Mouse (Mus musculus): Measurements from ENCODE around the gene Pex19. TPM values are rescaled to one million over a fixed set of nuclear protein-coding genes. Genes with fewer than 3 reads are reported as not detected.
A peak's percentile ranks its signal among the peaks of the same experiment; 100 is the strongest.

Pex19 gene
- polyA plus RNA-seq, 1 experiment from 2014 or later, result 118 TPM

DNA sequence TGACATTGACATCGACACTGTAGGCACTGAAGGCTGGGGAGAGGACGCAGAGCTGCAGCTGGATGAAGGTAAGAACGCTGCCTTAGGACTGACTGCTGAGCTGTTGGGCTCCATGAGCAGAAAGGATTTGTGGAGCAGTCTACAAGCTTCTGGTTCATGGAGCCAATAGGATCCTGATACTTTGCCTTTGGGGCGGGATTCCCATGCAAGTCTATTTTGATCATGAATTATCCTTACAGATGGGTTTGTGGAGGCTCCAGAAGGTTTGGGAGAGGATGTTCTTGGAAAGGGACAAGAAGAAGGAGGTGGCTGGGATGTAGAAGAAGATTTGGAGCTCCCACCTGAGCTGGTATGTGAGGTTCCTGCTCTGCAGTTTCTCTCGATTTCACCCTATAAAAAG is 9.6 kb upstream of the Pex19 start:
- Histone ChIP-seq H3K36me3 (peaks cover 97% of the 10 kb centered on the region), H3K27me3 (no peaks in the 10 kb centered on the region), H3K4me3 (no peak overlapping the region), H3K9ac (no peak overlapping the region), H3K4me1 (no peaks in the 10 kb centered on the region), H3K4me2 (no peak overlapping the region), H3K9me3 (no peaks in the 10 kb centered on the region), H3K27ac (no peak overlapping the region)
- WGBS, result 93% methylated on average over 5 of the region's 5 CpGs
- ATAC-seq (ENCODE audit: insufficient number of reproducible peaks, low FRiP score, low TSS enrichment, low read depth), result no peak

DNA sequence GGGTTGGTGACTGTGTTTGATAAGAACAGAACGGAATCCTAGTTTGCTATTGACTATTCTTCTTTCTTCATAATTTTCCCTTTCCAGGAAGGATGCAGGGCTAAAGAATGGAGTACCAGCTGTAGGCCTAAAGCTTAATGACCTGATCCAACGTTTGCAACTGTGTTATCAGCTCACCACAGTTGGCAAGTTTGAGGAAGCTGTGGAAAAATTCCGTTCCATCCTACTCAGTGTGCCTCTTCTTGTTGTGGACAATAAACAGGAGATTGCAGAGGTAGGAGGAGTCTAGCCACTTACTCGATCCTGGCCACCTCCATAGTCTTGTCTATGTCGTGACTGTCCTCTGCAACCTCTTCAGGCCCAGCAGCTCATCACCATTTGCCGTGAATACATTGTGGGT is 7.5 kb upstream of the Pex19 start:
- WGBS, result 81% methylated on average over 6 of the region's 6 CpGs

GRCm38 (mm10) chr1:172119720-172120119 is 6.8 kb upstream of the Pex19 start:
- 52% methylated on average over 3 of the region's 3 CpGs for WGBS
- H3K36me3 ChIP-seq, result peaks cover 91% of the 10 kb centered on the region
- H3K27ac ChIP-seq, result no peak overlapping the region
- H3K27me3 ChIP-seq, result no peaks in the 10 kb centered on the region
- H3K4me1 ChIP-seq, result no peaks in the 10 kb centered on the region
- H3K4me2 ChIP-seq, result no peak overlapping the region
- ATAC-seq (ENCODE audit: insufficient number of reproducible peaks, low FRiP score, low TSS enrichment, low read depth), result no peak
- no peak overlapping the region for H3K4me3 ChIP-seq
- no peaks in the 10 kb centered on the region for H3K9me3 ChIP-seq
- H3K9ac ChIP-seq, result no peak overlapping the region

More for the DNA sequence above, 7.5 kb upstream of the Pex19 start:
- Histone ChIP-seq H3K9ac (no peak overlapping the region), H3K27ac (no peak overlapping the region), H3K4me3 (no peak overlapping the region), H3K9me3 (no peaks in the 10 kb centered on the region), H3K27me3 (no peaks in the 10 kb centered on the region), H3K4me2 (no peak overlapping the region), H3K36me3 (peaks cover 97% of the 10 kb centered on the region), H3K4me1 (no peaks in the 10 kb centered on the region)
- no peak for ATAC-seq (ENCODE audit: insufficient number of reproducible peaks, low FRiP score, low TSS enrichment, low read depth)

DNA sequence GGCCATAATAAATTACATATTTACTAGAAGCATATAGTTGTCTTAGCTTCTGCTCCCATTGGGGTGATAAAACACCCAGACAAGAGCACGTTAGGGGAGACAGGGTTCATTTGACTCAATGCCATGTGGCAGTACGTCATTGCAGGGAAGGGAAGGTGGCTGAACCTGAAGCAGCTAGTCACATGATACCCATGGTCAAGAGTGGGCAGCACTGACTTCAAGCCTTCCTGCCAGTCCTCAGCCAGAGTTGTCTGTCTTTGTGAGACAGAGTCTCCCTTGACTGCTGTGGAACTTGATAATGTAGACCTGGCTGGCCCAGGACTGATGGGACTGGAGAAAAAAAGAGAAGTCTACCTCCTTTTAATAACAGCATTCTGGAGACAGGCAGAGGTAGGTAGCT is 3.9 kb upstream of the Pex19 start:
- H3K27ac ChIP-seq, result no peak overlapping the region
- 82% methylated on average over 2 of the region's 2 CpGs for WGBS

DNA sequence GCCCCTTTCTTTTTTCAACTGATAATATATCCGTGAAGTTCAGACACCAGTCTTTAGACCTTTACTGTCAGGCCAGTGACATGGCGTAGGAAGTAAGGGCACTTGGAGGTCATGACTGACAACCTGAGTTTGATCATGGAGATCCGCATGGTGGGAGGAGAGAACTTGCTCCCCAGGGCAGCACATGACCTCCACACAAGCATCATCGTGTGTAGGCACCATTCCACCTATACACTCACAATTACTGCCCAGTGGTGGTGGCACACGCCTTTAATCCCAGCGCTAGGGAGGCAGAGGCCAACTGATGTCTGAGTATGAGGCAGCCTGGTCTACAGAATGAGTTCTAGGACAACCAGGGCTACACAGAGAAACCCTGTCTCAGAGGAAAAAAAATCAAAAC is 2.0 kb upstream of the Pex19 start:
- Histone ChIP-seq H3K4me2 (no peak overlapping the region), H3K27ac (no peak overlapping the region), H3K9ac (no peak overlapping the region), H3K4me1 (peaks cover 16% of the 10 kb centered on the region), H3K9me3 (no peaks in the 10 kb centered on the region), H3K27me3 (no peaks in the 10 kb centered on the region), H3K36me3 (peaks cover 56% of the 10 kb centered on the region), H3K4me3 (no peak overlapping the region)
- no peak for ATAC-seq (ENCODE audit: insufficient number of reproducible peaks, low FRiP score, low TSS enrichment, low read depth)
- 84% methylated on average over 6 of the region's 6 CpGs for WGBS

More for the DNA sequence above, 3.9 kb upstream of the Pex19 start:
- Histone ChIP-seq H3K9ac (no peak overlapping the region), H3K4me2 (no peak overlapping the region), H3K4me1 (peaks cover 11% of the 10 kb centered on the region), H3K27me3 (no peaks in the 10 kb centered on the region), H3K4me3 (no peak overlapping the region), H3K9me3 (no peaks in the 10 kb centered on the region), H3K36me3 (peaks cover 61% of the 10 kb centered on the region)
- ATAC-seq (ENCODE audit: insufficient number of reproducible peaks, low FRiP score, low TSS enrichment, low read depth), result no peak

DNA sequence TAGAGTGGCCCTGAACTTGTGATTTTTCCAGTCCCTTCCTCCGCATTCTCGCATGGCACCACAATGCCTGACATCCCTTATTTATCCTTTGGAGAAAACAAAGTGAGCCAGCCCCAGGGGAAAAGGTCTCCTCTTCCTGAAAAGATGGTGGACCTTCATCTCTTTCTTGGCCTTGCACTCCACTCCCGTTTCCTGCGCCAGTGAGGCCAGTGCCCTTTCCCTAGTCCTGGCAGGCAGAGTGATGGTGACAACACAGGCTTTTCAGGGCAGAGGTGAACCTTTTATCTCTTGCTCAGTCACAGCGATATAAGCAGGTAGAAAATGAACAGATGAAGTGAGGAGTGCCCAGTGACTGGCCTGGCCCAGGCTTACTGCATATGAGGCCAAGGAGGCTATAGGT is 932 bp downstream of the Pex19 start:
- H3K4me2 ChIP-seq, result peak overlapping the region; percentile 89
- no peaks in the 10 kb centered on the region for H3K27me3 ChIP-seq
- no peak overlapping the region for H3K27ac ChIP-seq
- H3K9me3 ChIP-seq, result no peaks in the 10 kb centered on the region
- peaks cover 54% of the 10 kb centered on the region for H3K36me3 ChIP-seq
- peak overlapping the region; percentile 84 for H3K4me3 ChIP-seq
- WGBS, result 39% methylated on average over 5 of the region's 5 CpGs
- ATAC-seq (ENCODE audit: insufficient number of reproducible peaks, low FRiP score, low TSS enrichment, low read depth), result no peak
- H3K9ac ChIP-seq, result peak overlapping the region; percentile 85; the same call in 1 of the 2 replicates
- peaks cover 16% of the 10 kb centered on the region for H3K4me1 ChIP-seq

DNA sequence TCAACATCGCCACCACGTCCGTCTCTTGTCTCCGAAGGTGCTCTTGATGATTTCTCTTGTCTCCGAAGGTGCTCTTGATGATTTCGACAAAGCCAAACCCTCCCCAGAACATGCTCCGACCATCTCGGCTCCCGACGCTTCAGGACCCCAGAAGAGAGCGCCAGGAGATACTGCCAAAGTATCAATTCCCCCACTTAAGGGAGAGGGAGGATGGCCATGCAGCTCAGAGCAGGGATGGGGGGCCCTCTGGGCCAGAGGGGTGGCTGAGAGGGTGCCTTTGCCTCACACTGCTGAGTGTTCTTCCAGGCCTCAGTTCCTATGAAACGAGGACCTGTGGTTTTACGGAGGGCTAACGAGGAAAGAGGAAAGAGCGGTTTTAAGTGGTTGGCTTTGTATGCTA is 2.0 kb downstream of the Pex19 start:
- H3K27ac ChIP-seq, result no peak overlapping the region
- peaks cover 52% of the 10 kb centered on the region for H3K36me3 ChIP-seq
- no peaks in the 10 kb centered on the region for H3K27me3 ChIP-seq
- H3K4me3 ChIP-seq, result no peak overlapping the region
- no peak for ATAC-seq (ENCODE audit: insufficient number of reproducible peaks, low FRiP score, low TSS enrichment, low read depth)
- H3K9ac ChIP-seq, result no peak overlapping the region
- 86% methylated on average over 15 of the region's 15 CpGs for WGBS
- peaks cover 16% of the 10 kb centered on the region for H3K4me1 ChIP-seq
- H3K4me2 ChIP-seq, result no peak overlapping the region
- no peaks in the 10 kb centered on the region for H3K9me3 ChIP-seq

DNA sequence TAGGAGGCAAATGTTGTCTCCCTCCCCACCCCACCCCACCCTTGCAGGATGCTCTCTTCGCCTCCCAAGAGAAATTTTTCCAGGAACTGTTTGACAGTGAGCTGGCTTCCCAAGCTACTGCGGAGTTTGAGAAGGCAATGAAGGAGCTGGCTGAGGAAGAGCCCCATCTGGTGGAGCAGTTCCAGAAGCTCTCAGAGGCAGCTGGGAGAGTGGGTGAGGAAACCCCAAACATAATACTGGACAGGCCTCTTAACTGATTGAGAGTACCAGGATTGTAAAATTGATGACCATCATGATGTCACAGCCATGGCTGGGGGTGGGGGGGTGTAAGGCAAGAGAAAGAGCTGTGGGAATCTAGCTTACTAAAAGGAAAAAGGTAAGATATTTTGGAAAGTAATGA is 2.6 kb downstream of the Pex19 start:
- Histone ChIP-seq H3K9ac (no peak overlapping the region), H3K36me3 (peaks cover 53% of the 10 kb centered on the region), H3K4me1 (peaks cover 16% of the 10 kb centered on the region), H3K4me3 (no peak overlapping the region), H3K9me3 (no peaks in the 10 kb centered on the region), H3K27ac (no peak overlapping the region), H3K4me2 (no peak overlapping the region), H3K27me3 (no peaks in the 10 kb centered on the region)
- 65% methylated on average over 2 of the region's 2 CpGs for WGBS
- no peak for ATAC-seq (ENCODE audit: insufficient number of reproducible peaks, low FRiP score, low TSS enrichment, low read depth)

DNA sequence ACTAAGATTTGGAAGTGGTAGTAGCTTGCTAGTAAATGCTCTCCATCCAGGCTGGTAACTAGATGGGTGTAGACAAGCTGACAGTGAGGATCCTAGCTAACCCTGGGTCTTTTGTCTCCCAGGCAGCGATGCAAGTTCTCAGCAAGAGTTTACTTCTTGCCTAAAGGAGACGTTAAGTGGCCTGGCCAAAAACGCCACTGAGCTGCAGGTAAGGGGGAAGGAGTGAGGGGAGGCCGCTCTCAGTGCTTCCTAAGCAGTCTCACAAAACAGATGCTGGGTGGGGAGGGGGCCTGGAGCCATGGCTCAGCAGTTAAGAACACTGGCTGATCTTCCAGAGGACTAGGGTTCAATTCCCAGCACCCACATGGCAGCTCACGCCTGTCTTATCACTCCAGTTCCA is 3.2 kb downstream of the Pex19 start:
- Histone ChIP-seq H3K4me3 (no peak overlapping the region), H3K9ac (no peak overlapping the region), H3K4me1 (peaks cover 16% of the 10 kb centered on the region), H3K36me3 (peaks cover 60% of the 10 kb centered on the region), H3K4me2 (no peak overlapping the region), H3K27ac (no peak overlapping the region), H3K27me3 (no peaks in the 10 kb centered on the region), H3K9me3 (no peaks in the 10 kb centered on the region)
- 94% methylated on average over 5 of the region's 5 CpGs for WGBS
- no peak for ATAC-seq (ENCODE audit: insufficient number of reproducible peaks, low FRiP score, low TSS enrichment, low read depth)

- Histone ChIP-seq H3K9me3 (no peaks in the 10 kb centered on the region), H3K4me1 (peaks cover 9% of the 10 kb centered on the region), H3K9ac (no peak overlapping the region), H3K27ac (no peak overlapping the region), H3K4me2 (no peak overlapping the region), H3K27me3 (no peaks in the 10 kb centered on the region), H3K36me3 (peaks cover 73% of the 10 kb centered on the region), H3K4me3 (no peak overlapping the region)
- no peak for ATAC-seq (ENCODE audit: insufficient number of reproducible peaks, low FRiP score, low TSS enrichment, low read depth)
- 74% methylated on average over 7 of the region's 7 CpGs for WGBS
Observed at GRCm38 (mm10) chr1:172132319-172132718, 5.8 kb downstream of the Pex19 start.

DNA sequence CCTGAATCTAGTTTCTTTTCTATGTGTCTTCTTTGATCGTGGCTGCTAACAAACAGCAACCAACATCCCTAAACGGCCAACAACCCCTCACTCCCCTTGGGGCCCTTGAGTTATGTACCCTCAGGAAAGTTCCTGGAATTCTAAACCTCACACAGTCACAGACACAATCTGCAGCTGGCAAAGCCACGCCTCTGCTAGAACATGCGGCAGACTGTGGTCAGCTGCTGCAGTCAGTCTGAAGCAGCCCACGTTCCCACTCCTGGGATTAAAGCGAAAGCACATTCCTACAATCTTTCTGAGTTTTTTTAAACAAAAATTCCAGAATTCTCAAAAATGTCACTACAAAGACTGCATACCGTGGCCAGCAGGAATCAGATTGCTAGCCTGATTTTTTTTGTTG is 7.0 kb downstream of the Pex19 start:
- no peak overlapping the region for H3K4me2 ChIP-seq
- no peak overlapping the region for H3K9ac ChIP-seq
- 0 out of 2 replicates have a peak overlapping the region, but pooled peaks have one; percentile 38 for H3K27ac ChIP-seq
- no peak overlapping the region for H3K4me3 ChIP-seq
- WGBS, result 78% methylated on average over 7 of the region's 7 CpGs
- no peaks in the 10 kb centered on the region for H3K9me3 ChIP-seq
- 0 out of 2 replicates have a peak, but pooled peaks cover 2% of the 10 kb centered on the region for H3K4me1 ChIP-seq
- H3K27me3 ChIP-seq, result no peaks in the 10 kb centered on the region
- H3K36me3 ChIP-seq, result peaks cover 70% of the 10 kb centered on the region
- ATAC-seq (ENCODE audit: insufficient number of reproducible peaks, low FRiP score, low TSS enrichment, low read depth), result peak; percentile 73; the same call in 1 of the 2 replicates

- ATAC-seq (ENCODE audit: insufficient number of reproducible peaks, low FRiP score, low TSS enrichment, low read depth), result no peak
- peaks cover 64% of the 10 kb centered on the region for H3K36me3 ChIP-seq
Observed at GRCm38 (mm10) chr1:172134072-172134471, 7.5 kb downstream of the Pex19 start.

DNA sequence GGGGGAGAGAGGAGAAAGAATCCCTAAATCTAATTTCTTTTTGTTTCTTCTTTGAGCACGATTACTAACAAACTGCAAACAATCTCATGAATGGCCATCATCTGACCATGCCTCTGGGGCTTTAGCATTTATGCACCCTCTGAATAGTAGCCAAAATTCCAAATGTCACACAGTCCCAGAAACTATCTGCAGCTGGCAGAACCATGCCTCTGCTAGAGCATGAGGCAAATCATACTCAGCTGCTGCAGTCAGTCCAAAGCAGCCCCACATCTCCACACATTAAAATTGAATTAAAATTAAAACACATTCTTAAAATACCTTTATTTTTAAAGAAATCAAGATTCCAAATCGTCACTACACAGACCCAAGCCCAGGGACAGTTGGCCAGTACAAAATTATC is 13.6 kb downstream of the Pex19 start:
- no peak overlapping the region for H3K4me3 ChIP-seq
- no peaks in the 10 kb centered on the region for H3K9me3 ChIP-seq
- no peak overlapping the region for H3K9ac ChIP-seq
- no peaks in the 10 kb centered on the region for H3K4me1 ChIP-seq
- WGBS, result 75% methylated on average over 2 of the region's 2 CpGs
- H3K27ac ChIP-seq, result no peak overlapping the region
- no peak for ATAC-seq (ENCODE audit: insufficient number of reproducible peaks, low FRiP score, low TSS enrichment, low read depth)
- no peak overlapping the region for H3K4me2 ChIP-seq
- peaks cover 10% of the 10 kb centered on the region for H3K36me3 ChIP-seq
- no peaks in the 10 kb centered on the region for H3K27me3 ChIP-seq

More at GRCm38 (mm10) chr1:172134072-172134471, 7.5 kb downstream of the Pex19 start:
- H3K27me3 ChIP-seq, result no peaks in the 10 kb centered on the region
- H3K4me3 ChIP-seq, result no peak overlapping the region
- peak overlapping the region; percentile 17; the same call in 1 of the 2 replicates for H3K27ac ChIP-seq
- no peaks in the 10 kb centered on the region for H3K9me3 ChIP-seq
- WGBS, result 73% methylated on average over 4 of the region's 4 CpGs
- no peak overlapping the region for H3K4me2 ChIP-seq
- H3K9ac ChIP-seq, result no peak overlapping the region
- H3K4me1 ChIP-seq, result no peaks in the 10 kb centered on the region

All from limb, embryonic 15.5 days (tissue).